Comparison of ENCODE assay signal across 9 mouse cellular contexts in genomic region chr19:28889251-28889650, GRCm38 (mm10). TPM values are rescaled to one million over a fixed set of nuclear protein-coding genes. Genes with fewer than 3 reads are reported as not detected.
"Had no signal": no experiment of that assay in that cellular context is flagged by ENCODE, and none has a peak within 500 bp of the region (broad histone marks: within the 10 kb centered on the region; RNA-seq: fewer than 3 reads in every experiment).

No protein-coding gene starts in this region.

- DNase-seq: lung, adult 18-20 months; midbrain, embryonic 14.5 days; thymus, adult 18-20 months; thymus, postnatal 36 days had no signal

- H3K9ac ChIP-seq: liver, embryonic 14.5 days had no signal

- H3K4me2 ChIP-seq: liver, embryonic 11.5 days; midbrain, embryonic 11.5 days had no signal

- H3K27ac ChIP-seq: liver, embryonic 14.5 days had no signal

- ATAC-seq: intestine, postnatal 0 days had no signal

RNA-seq across cellular contexts. Expression of gene Slc1a1, which starts 54.4 kb away (rescaled TPM):
- total RNA-seq: megakaryocyte-erythroid progenitor cell, adult 5-6 weeks had no signal
- polyA plus RNA-seq: liver, embryonic 14.5 days had no signal
